Mouse (Mus musculus) lung, embryonic 14.5 days (tissue): ENCODE results near the gene Dlg5. TPM values are rescaled to one million over a fixed set of nuclear protein-coding genes. Genes with fewer than 3 reads are reported as not detected.

Experiments
- ATAC-seq: fragments of 200-750 bp; cut with Nextera tagmentation; 2 replicates; pipeline ENCODE4 v1.8.0; 2017; ENCODE audit warnings: mild to moderate bottlenecking, moderate TSS enrichment, moderate library complexity; ENCODE audit not compliant: insufficient read depth
- DNase-seq: peaks from one replicate; pipeline ENCODE4 v3.0.0-alpha.2; 2015
- H3K27ac ChIP-seq: fragments of 300-500 bp; sonication (generic); 2 replicates; pipeline ENCODE4 v1.5.1; 2014; ENCODE audit warnings: low read depth, mild to moderate bottlenecking, moderate library complexity
- H3K27me3 ChIP-seq: fragments of 300-500 bp; sonication (generic); 2 replicates; pipeline ENCODE4 v1.6.1; 2014; ENCODE audit warnings: low read length, control low read depth; ENCODE audit not compliant: insufficient read depth
- H3K36me3 ChIP-seq: fragments of 300-500 bp; sonication (generic); 2 replicates; pipeline ENCODE4 v1.6.1; 2014; ENCODE audit warnings: control low read depth; ENCODE audit not compliant: insufficient read depth
- H3K4me1 ChIP-seq: fragments of 300-500 bp; sonication (generic); 2 replicates; pipeline ENCODE4 v1.6.1; 2014; ENCODE audit warnings: antibody characterized with exemption, control low read depth; ENCODE audit not compliant: insufficient read depth
- H3K4me2 ChIP-seq: fragments of 300-500 bp; sonication (generic); 2 replicates; pipeline ENCODE4 v1.6.1; 2014; ENCODE audit warnings: mild to moderate bottlenecking
- H3K4me3 ChIP-seq: fragments of 300-500 bp; sonication (generic); 2 replicates; pipeline ENCODE4 v1.5.1; 2014; ENCODE audit warnings: low read depth, low read length
- H3K9ac ChIP-seq: fragments of 300-500 bp; sonication (generic); 2 replicates; pipeline ENCODE4 v1.6.1; 2014
- H3K9me3 ChIP-seq: fragments of 300-500 bp; sonication (generic); 2 replicates; pipeline ENCODE4 v1.6.1; 2016; ENCODE audit warnings: low read depth, low read length, control low read depth
- CTCF ChIP-seq: IDR thresholded peaks from 2 replicates; pipeline ENCODE4 v1.5.1; 2016; ENCODE audit warnings: antibody characterized with exemption, low read depth
- whole genome bisulfite sequencing: fragments of 180-500 bp; shearing (Covaris S2); extraction: QIAGEN DNeasy Blood & Tissue Kit; methylation state at CpG from one replicate; pipeline ENCODE4 v1.1.7; 2014; 5-methylcytosine and 5-hydroxymethylcytosine counted together
- microRNA-seq: library from miRNA; unstranded; fragments of <30 nt; microRNA quantifications from one replicate; pipeline ENCODE4, GENCODE M21; 2016; ENCODE audit warnings: borderline number of aligned reads
- polyA plus RNA-seq: library from polyadenylated mRNA; unstranded; fragments of >200 nt; fragmentation: Nextera tagmentation; extraction: Ambion mirVana; gene quantifications from 2 replicates; pipeline ENCODE4 v1.2.1, GENCODE M21; 2014

The Dlg5 gene
- polyA plus RNA-seq, 1 experiment from 2014 or later, result 28.9 TPM

DNA sequence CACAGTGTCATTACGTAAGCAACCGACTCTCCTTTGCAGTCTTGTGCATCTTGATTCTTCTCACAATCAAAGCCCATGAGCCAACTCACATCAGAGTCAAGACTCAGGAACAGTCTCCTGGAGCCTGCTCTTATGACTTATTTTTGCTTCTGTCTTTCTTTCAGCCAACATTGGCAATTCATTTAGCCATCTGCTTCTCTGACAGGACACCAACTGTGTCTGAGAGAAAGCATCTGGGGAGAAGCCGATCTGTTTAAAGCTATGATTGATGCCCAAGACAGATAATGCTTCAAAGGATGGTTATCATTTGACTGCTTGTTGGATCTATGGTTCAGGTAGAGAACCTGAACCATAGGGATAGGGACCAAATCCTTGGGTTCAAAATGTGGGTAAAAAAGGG is 153.3 kb downstream of the Dlg5 start:
- 71% methylated on average over 3 of the region's 3 CpGs for WGBS
- no peak overlapping the region for H3K4me3 ChIP-seq
- no peak for TF ChIP-seq CTCF
- H3K27ac ChIP-seq, result no peak overlapping the region
- H3K27me3 ChIP-seq, result no peaks in the 10 kb centered on the region
- H3K36me3 ChIP-seq, result no peaks in the 10 kb centered on the region
- no peak overlapping the region for H3K4me2 ChIP-seq
- H3K4me1 ChIP-seq, result no peaks in the 10 kb centered on the region
- DNase-seq (no peak), ATAC-seq (no peak)
- H3K9ac ChIP-seq, result no peak overlapping the region
- no peaks in the 10 kb centered on the region for H3K9me3 ChIP-seq

DNA sequence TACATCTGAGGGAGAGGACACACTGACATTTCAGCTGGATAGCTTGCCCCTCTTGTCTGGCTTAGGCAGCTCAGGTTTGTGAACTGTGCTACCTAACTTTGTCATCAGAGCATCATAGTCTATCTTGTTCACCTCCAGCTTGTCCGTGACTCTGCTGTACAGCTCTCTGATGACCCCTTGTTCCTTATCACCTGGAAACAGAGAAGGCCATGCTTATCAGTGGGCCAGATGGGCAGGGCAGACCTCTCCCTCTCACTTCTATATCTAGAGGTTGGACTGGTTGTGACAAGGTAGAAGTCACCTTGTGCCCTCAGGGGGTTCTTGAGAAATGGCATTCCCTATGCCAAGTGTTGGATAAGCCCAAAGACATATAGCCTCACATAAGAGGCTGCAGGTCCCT is 154.9 kb downstream of the Dlg5 start:
- no peak overlapping the region for H3K27ac ChIP-seq
- ATAC-seq (no peak), DNase-seq (no peak)
- H3K9me3 ChIP-seq, result no peaks in the 10 kb centered on the region
- no peaks in the 10 kb centered on the region for H3K27me3 ChIP-seq
- H3K4me2 ChIP-seq, result no peak overlapping the region
- no peak overlapping the region for H3K4me3 ChIP-seq
- TF ChIP-seq CTCF, result no peak
- WGBS, result 35% methylated on average over 1 of the region's 1 CpGs
- H3K9ac ChIP-seq, result no peak overlapping the region
- no peaks in the 10 kb centered on the region for H3K4me1 ChIP-seq
- H3K36me3 ChIP-seq, result no peaks in the 10 kb centered on the region

DNA sequence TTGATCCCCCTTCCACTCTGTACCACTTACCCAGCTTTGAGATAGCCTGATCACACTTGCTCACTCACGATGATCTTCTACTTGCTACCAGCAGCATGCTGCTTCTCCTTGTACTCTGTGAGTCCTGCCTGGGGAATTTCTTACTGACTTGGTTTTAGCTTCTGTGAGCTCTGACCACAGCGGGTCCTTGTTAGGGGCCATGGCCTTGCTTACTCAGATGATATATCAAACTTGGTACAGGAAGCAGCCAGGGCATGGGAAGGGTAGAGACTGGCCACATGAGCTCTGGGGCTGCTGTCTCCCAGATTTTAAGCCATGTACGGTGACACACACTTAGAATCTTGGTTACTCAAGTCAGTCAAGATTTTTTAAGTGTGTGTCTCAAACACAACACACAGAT is 156.5 kb downstream of the Dlg5 start:
- Histone ChIP-seq H3K4me3 (no peak overlapping the region), H3K4me2 (no peak overlapping the region), H3K9ac (no peak overlapping the region), H3K36me3 (no peaks in the 10 kb centered on the region), H3K27ac (no peak overlapping the region), H3K27me3 (no peaks in the 10 kb centered on the region), H3K9me3 (no peaks in the 10 kb centered on the region), H3K4me1 (no peaks in the 10 kb centered on the region)
- 68% methylated on average over 3 of the region's 3 CpGs for WGBS
- TF ChIP-seq CTCF, result no peak
- DNase-seq (no peak), ATAC-seq (no peak)

DNA sequence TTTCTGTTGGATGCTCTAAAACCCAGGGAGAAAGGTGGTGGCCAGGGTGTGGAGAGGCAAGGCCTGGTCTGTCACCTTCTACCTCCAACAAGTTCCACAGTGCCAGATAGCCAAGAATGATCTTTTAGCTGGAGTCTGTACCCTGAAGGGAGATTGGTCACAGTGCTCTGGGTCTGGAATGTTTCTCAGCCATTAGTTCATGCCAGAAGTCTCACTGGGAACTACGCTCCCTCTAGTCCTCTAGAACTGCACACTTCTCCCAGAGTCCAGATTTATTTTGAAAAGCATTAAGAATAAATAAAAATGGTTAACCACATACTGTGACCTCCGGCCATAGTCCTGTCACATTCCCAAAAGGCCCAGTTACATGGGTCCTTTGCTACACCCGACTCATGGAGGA is 158.3 kb downstream of the Dlg5 start:
- ATAC-seq, result no peak
- Histone ChIP-seq H3K9ac (no peak overlapping the region), H3K4me2 (no peak overlapping the region), H3K4me1 (no peaks in the 10 kb centered on the region), H3K36me3 (no peaks in the 10 kb centered on the region), H3K4me3 (no peak overlapping the region), H3K27me3 (no peaks in the 10 kb centered on the region), H3K27ac (no peak overlapping the region), H3K9me3 (no peaks in the 10 kb centered on the region)
- TF ChIP-seq CTCF, result no peak
- 87% methylated on average over 3 of the region's 3 CpGs for WGBS
- DNase-seq, result no peak

DNA sequence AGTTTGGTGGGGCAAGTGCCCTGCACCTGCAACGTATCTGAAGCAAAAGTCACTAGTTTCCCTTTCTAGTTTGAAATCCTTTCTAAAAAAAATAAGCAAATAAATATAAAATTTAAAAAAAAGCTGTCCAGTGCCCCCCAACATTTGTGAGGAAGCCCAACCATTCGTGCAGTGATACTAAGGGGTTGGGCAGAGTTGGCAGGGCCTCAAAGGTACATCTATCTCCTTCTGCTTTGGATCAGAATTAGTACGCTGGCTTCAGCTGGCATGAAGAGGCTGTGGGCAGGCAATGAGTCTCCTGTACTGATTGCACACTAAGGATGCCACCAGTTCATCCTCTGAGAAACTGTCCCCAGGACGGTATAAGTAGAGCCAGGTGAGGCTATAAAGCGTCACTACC is 159.2 kb downstream of the Dlg5 start:
- WGBS, result 46% methylated on average over 5 of the region's 5 CpGs
- DNase-seq, result peak; percentile 54
- no peaks in the 10 kb centered on the region for H3K4me1 ChIP-seq
- no peaks in the 10 kb centered on the region for H3K9me3 ChIP-seq
- H3K4me3 ChIP-seq, result no peak overlapping the region
- ATAC-seq, result no peak
- no peaks in the 10 kb centered on the region for H3K36me3 ChIP-seq
- no peak overlapping the region for H3K4me2 ChIP-seq
- TF ChIP-seq CTCF, result no peak
- no peak overlapping the region for H3K27ac ChIP-seq
- H3K27me3 ChIP-seq, result no peaks in the 10 kb centered on the region
- H3K9ac ChIP-seq, result no peak overlapping the region

Small RNA genes lying within 50 kb of the gene (microRNA-seq; reads per million reads assigned to microRNA genes)
- gene Mir7210, result not detected

Other genes with a start within 250 kb of the Dlg5 start
- gene Kcnma1, start 231.4 kb downstream of the Dlg5 start, polyA plus RNA-seq, result 1.5 and 2.2 TPM in 2 replicates
- gene E330034G19Rik, start 47.3 kb upstream of the Dlg5 start, polyA plus RNA-seq, result not detected in 2 replicates
- gene Polr3a, start 241.1 kb upstream of the Dlg5 start, polyA plus RNA-seq, result 17.3 and 19.5 TPM in 2 replicates
- 1,236 and 1,354 TPM in 2 replicates for gene Rps24, start 241.2 kb upstream of the Dlg5 start, polyA plus RNA-seq